Mouse (Mus musculus) embryonic facial prominence, embryonic 12.5 days (tissue): ENCODE measurements at regions not wholly inside any gene's neighbourhood (a gene's known extent, or its start where the extent isn't known, plus 50 kb on each side); places are given as distances from the start of the nearest gene placed in this dataset.

Experiments
- ATAC-seq: fragments of 200-750 bp; cut with Nextera tagmentation; 2 replicates; pipeline ENCODE4 v1.8.0; 2017; ENCODE audit not compliant: insufficient number of reproducible peaks, insufficient read depth, low FRiP score, low TSS enrichment
- H3K27ac ChIP-seq: fragments of 300-500 bp; sonication (generic); 2 replicates; pipeline ENCODE4 v1.5.1; 2016; ENCODE audit warnings: mild to moderate bottlenecking
- H3K27me3 ChIP-seq: fragments of 300-500 bp; sonication (generic); 2 replicates; pipeline ENCODE4 v1.6.1; 2016; ENCODE audit warnings: mild to moderate bottlenecking, moderate library complexity
- H3K36me3 ChIP-seq: fragments of 300-500 bp; sonication (generic); 2 replicates; pipeline ENCODE4 v1.6.1; 2016; ENCODE audit warnings: mild to moderate bottlenecking
- H3K4me1 ChIP-seq: fragments of 300-500 bp; sonication (generic); 2 replicates; pipeline ENCODE4 v1.6.1; 2016
- H3K4me2 ChIP-seq: fragments of 300-500 bp; sonication (generic); replicated peaks from 2 replicates; pipeline ENCODE4 v1.6.1; 2016; ENCODE audit warnings: mild to moderate bottlenecking, moderate library complexity
- H3K4me3 ChIP-seq: fragments of 300-500 bp; sonication (generic); 2 replicates; pipeline ENCODE4 v1.5.1; 2016; ENCODE audit warnings: mild to moderate bottlenecking
- H3K9ac ChIP-seq: fragments of 300-500 bp; sonication (generic); 2 replicates; pipeline ENCODE4 v1.6.1; 2016; ENCODE audit warnings: mild to moderate bottlenecking, moderate library complexity
- H3K9me3 ChIP-seq: fragments of 300-500 bp; sonication (generic); 2 replicates; pipeline ENCODE4 v1.6.1; 2016; ENCODE audit warnings: mild to moderate bottlenecking, moderate library complexity
- WGBS: fragments of 180-500 bp; shearing (Covaris S2); methylation state at CpG from one replicate; pipeline ENCODE4 v1.1.7; 2016; 5-methylcytosine and 5-hydroxymethylcytosine counted together

DNA sequence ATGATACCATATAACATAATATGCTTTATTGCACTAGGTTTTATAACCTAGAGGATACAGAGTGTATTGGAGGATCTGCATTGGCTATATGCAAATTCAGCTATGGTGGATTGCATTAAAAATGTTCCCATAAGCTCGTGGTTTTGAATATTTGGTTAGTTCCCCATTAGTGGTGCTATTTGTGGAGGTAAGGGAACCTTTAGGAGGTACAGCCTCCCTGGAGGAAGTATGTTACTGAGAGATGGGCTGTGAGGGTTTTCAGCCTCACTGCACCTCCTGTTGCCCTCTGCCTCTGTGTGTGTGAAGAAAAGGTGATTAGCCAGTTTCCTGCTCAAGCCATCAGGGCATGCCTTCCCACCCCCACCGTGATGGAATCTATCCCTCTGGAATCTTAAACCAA lies 372.1 kb downstream of the Synb start:
- Histone ChIP-seq H3K27ac (no peak overlapping the region), H3K4me2 (no peak overlapping the region), H3K27me3 (no peaks in the 10 kb centered on the region), H3K4me3 (no peak overlapping the region), H3K9me3 (no peaks in the 10 kb centered on the region; the same call in 1 of the 2 replicates), H3K36me3 (no peaks in the 10 kb centered on the region), H3K9ac (no peak overlapping the region), H3K4me1 (peaks cover 14% of the 10 kb centered on the region)
- no peak for ATAC-seq
- 46% methylated on average over 2 of the region's 2 CpGs for WGBS

DNA sequence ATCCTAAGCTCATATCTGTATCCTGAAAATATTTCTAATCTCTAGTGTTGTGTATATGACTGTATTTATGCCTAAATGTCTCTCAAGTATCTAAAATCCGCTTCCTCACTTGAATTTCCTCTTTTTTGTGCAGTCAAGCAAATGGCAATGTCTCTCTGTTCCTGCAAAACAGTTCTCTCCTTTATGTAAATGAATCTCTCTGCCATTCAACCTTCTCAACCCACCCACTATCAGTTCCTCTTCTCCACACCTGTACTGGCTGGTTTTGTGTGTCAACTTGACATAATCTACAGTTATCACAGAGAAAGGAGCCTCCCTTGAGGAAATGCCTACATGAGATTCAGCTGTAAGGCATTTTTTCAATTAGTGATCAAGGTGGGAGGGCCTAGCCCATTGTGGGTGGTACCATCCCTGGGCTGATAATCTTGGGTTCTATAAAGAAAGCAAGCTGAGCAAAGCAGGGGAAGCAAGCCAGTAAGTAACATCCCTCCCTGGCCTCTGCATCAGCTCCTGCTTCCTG lies 375.5 kb downstream of the Synb start:
- H3K9me3 ChIP-seq, result no peaks in the 10 kb centered on the region; the same call in 1 of the 2 replicates
- ATAC-seq, result no peak
- H3K36me3 ChIP-seq, result no peaks in the 10 kb centered on the region
- H3K4me2 ChIP-seq, result no peak overlapping the region
- H3K4me1 ChIP-seq, result peaks cover 14% of the 10 kb centered on the region
- H3K27ac ChIP-seq, result no peak overlapping the region
- 85% methylated on average over 1 of the region's 1 CpGs for WGBS
- no peak overlapping the region for H3K9ac ChIP-seq
- no peaks in the 10 kb centered on the region for H3K27me3 ChIP-seq
- no peak overlapping the region for H3K4me3 ChIP-seq

DNA sequence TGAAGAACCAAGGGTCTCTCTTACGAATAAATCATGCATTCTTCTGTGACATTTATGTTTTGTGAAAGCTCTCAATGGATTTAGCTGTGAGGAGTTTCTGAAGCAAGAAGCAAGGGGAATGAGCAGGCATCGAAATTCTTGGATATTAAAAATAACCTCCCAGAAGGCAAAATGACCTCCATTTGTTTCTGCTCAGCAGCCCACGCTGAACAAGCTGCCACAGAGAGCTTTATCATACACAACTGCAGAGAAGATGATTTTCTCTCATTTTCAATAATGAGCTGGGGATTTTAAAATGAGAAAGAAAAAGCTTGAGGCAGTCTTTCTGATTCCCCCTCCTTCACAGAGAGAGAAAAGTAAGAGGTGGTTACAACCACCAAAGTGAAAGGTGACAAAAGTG lies 394.2 kb downstream of the Synb start:
- 82% methylated on average over 3 of the region's 3 CpGs for WGBS
- Histone ChIP-seq H3K4me2 (no peak overlapping the region), H3K9me3 (no peaks in the 10 kb centered on the region), H3K36me3 (no peaks in the 10 kb centered on the region), H3K27ac (no peak overlapping the region), H3K4me3 (no peak overlapping the region), H3K9ac (no peak overlapping the region), H3K4me1 (no peaks in the 10 kb centered on the region), H3K27me3 (no peaks in the 10 kb centered on the region)
- no peak for ATAC-seq

DNA sequence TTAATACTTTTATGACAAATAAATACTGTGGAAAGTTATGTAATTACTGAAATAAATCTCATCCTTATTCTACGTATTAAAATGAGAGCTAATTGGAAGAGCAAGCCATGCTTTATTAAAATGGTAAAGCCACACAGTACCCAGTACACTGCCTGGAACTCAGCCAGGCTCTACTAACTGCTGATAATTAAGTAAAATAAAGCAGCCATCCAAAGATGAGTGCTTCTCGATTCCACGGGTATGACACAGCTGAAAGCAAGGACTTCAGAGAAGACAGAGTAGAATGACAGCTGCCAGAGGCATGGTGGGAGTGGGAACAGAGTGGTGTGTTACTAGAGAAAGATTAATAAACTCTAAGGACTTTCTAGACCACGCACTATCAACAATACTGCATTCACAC lies 416.9 kb downstream of the Synb start:
- ATAC-seq, result no peak
- H3K4me2 ChIP-seq, result no peak overlapping the region
- no peaks in the 10 kb centered on the region for H3K27me3 ChIP-seq
- no peaks in the 10 kb centered on the region for H3K36me3 ChIP-seq
- H3K9me3 ChIP-seq, result no peaks in the 10 kb centered on the region
- H3K4me3 ChIP-seq, result no peak overlapping the region
- 76% methylated on average over 4 of the region's 4 CpGs for WGBS
- H3K4me1 ChIP-seq, result no peaks in the 10 kb centered on the region
- H3K27ac ChIP-seq, result no peak overlapping the region
- H3K9ac ChIP-seq, result no peak overlapping the region

DNA sequence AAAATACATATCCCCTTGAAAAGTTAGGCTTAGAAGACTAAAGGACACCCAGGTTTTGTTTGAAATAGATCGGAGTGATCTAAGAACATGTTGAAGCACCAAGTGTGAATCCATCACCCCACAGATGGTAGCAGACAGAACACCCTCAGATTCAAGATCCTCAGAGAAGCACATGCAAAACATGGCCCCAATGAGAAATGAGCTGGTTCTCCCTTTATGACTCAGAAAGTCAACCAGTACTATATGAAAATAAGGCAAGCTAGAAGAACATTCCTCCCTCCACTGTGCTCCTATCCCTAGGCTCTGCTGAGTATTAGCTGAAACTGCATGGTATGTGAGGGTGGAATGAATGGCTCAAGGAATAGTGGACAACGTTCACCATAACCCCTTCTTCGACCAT lies 433.0 kb downstream of the Synb start:
- 88% methylated on average over 3 of the region's 3 CpGs for WGBS
- ATAC-seq, result no peak
- H3K9ac ChIP-seq, result no peak overlapping the region

DNA sequence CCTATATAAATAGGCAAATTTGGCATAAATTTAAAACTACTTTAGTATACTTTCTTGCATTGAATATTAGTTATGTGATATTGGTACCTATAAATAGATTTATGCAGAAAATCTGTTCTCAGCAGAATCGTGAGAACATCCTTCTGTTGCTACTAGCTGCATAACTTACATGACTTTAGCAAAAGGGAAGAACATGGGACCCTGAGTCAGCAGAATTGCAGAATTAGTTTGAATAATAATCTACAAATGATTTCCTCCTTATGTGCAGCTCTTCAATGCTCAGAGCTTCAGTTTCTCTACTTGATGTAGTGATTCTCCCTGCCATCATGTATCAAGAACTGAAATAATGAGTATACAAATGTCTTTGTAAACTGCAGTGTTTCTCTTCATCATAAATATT lies 436.2 kb downstream of the Synb start:
- 76% methylated on average over 1 of the region's 1 CpGs for WGBS
- H3K27me3 ChIP-seq, result no peaks in the 10 kb centered on the region
- no peak for ATAC-seq
- H3K36me3 ChIP-seq, result no peaks in the 10 kb centered on the region
- no peak overlapping the region for H3K4me3 ChIP-seq
- no peak overlapping the region for H3K27ac ChIP-seq
- no peak overlapping the region for H3K9ac ChIP-seq
- no peak overlapping the region for H3K4me2 ChIP-seq
- peaks cover 3% of the 10 kb centered on the region; the same call in 1 of the 2 replicates for H3K9me3 ChIP-seq
- H3K4me1 ChIP-seq, result no peaks in the 10 kb centered on the region

More for the DNA sequence above, 433.0 kb downstream of the Synb start:
- H3K27me3 ChIP-seq, result no peaks in the 10 kb centered on the region
- no peak overlapping the region for H3K27ac ChIP-seq
- no peaks in the 10 kb centered on the region for H3K36me3 ChIP-seq
- no peaks in the 10 kb centered on the region for H3K4me1 ChIP-seq
- H3K9me3 ChIP-seq, result peaks cover 3% of the 10 kb centered on the region; the same call in 1 of the 2 replicates
- H3K4me3 ChIP-seq, result no peak overlapping the region
- H3K4me2 ChIP-seq, result no peak overlapping the region

DNA sequence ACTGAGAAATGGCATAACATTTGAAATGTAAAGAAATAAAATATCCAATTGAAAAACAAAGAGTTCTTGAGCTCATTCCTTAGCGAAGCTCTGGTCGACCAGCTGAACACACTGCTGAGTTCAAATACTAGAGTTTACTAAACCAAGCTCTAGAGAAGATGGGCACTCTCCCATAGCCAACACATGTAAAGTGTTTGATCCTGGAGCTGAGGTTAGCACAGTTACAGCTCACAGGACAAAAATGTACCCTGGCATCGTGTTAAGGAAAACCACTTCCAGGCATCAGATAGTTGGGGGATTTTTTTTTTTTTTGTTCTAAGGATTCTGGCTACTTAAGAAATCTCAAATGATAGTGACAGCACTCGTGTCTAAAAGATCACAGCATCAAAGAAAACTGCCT lies 445.6 kb downstream of the Synb start:
- no peak overlapping the region for H3K9ac ChIP-seq
- no peaks in the 10 kb centered on the region for H3K4me1 ChIP-seq
- H3K27me3 ChIP-seq, result no peaks in the 10 kb centered on the region
- no peak overlapping the region for H3K4me3 ChIP-seq
- no peaks in the 10 kb centered on the region for H3K36me3 ChIP-seq
- H3K9me3 ChIP-seq, result no peaks in the 10 kb centered on the region
- H3K4me2 ChIP-seq, result no peak overlapping the region
- H3K27ac ChIP-seq, result no peak overlapping the region
- no peak for ATAC-seq
- WGBS, result 79% methylated on average over 4 of the region's 4 CpGs

DNA sequence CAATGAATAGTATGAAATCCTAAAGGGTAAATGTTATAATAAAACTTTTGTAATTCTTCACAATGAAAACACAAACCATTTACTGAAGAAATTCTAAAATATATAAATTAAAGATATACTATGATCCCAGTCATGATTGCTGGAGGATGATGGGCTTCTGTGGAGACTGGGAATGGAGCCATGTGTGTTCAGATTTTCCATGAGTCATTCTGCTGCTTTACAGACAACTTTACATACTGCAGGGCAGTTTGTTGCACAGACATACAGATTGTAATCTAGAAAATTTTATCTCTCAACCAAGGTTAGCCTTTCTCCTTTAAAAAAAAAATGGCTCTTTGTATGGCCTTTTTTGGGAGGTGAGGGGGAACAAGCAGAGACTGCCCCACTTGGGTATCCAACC lies 446.5 kb downstream of the Synb start:
- H3K27me3 ChIP-seq, result no peaks in the 10 kb centered on the region
- H3K9ac ChIP-seq, result no peak overlapping the region
- no peak overlapping the region for H3K4me3 ChIP-seq
- H3K9me3 ChIP-seq, result no peaks in the 10 kb centered on the region
- H3K4me1 ChIP-seq, result no peaks in the 10 kb centered on the region
- H3K36me3 ChIP-seq, result no peaks in the 10 kb centered on the region
- ATAC-seq, result no peak
- no peak overlapping the region for H3K4me2 ChIP-seq
- H3K27ac ChIP-seq, result no peak overlapping the region

DNA sequence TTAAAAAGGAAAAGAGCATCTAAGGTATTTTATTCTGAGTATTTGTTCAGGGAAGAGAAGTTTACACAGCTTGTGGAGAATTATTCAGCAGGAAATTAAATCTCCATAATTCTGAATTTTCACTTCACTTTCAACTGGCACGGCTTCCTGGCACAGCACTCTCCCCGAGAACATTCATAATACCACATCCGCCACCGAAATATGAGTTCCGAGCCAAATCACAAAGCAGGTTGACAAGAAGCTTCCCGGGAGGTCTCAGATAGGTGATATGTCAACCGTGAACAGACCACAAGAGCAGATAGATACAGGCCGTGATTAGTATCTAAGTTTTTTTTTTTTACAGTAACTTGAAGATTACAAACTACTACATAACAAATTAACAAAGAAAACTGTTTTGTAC lies 473.9 kb downstream of the Synb start:
- H3K9me3 ChIP-seq, result no peaks in the 10 kb centered on the region
- ATAC-seq, result no peak
- no peak overlapping the region for H3K9ac ChIP-seq
- no peak overlapping the region for H3K4me2 ChIP-seq
- H3K4me1 ChIP-seq, result no peaks in the 10 kb centered on the region
- H3K27ac ChIP-seq, result no peak overlapping the region
- 79% methylated on average over 8 of the region's 8 CpGs for WGBS
- H3K4me3 ChIP-seq, result no peak overlapping the region
- H3K36me3 ChIP-seq, result no peaks in the 10 kb centered on the region
- no peaks in the 10 kb centered on the region for H3K27me3 ChIP-seq

DNA sequence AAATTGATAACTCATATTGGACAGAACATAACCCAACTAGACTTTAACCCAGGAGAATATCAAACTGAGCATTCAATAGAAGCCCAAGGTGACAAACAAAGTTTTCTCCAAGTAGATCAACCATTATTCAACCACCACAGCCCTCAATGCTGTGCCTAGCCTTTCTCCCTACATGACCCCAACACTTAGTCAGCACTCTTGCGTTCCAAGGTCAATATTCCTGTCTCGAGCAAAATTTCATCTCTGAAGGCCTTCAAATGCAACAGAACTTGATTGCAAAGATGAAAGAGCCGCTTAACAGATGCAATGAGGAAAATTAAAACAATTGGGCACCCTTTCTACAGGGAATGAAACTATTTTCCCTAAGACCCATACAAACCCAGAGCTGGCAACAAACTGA lies 485.1 kb downstream of the Synb start:
- WGBS, result 82% methylated on average over 3 of the region's 3 CpGs
- H3K4me3 ChIP-seq, result no peak overlapping the region
- H3K4me2 ChIP-seq, result no peak overlapping the region
- no peaks in the 10 kb centered on the region for H3K27me3 ChIP-seq
- H3K27ac ChIP-seq, result no peak overlapping the region
- ATAC-seq, result no peak
- no peaks in the 10 kb centered on the region for H3K36me3 ChIP-seq
- H3K9me3 ChIP-seq, result no peaks in the 10 kb centered on the region
- H3K9ac ChIP-seq, result no peak overlapping the region
- no peaks in the 10 kb centered on the region for H3K4me1 ChIP-seq

DNA sequence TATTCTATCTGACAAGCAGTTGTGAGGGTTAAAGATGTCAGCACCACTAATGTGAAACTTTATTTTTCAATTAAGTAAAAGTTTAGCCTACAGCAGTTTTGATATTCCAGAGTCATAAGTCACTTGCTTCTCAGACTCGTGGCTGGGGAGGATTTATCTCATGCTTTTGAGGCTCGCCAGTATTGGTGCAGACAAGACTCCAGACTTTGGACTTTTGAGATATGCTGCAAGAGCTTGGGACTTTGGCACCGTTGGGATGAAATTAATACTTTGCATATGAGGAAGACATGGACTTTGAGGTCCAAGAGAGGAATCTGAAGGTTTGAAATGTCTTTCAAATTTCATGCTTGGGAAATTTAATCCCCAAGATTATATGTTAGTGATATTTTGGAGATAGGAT lies 486.2 kb downstream of the Synb start:
- H3K4me1 ChIP-seq, result no peaks in the 10 kb centered on the region
- H3K27me3 ChIP-seq, result no peaks in the 10 kb centered on the region
- no peaks in the 10 kb centered on the region for H3K36me3 ChIP-seq
- H3K4me3 ChIP-seq, result no peak overlapping the region
- ATAC-seq, result no peak
- no peaks in the 10 kb centered on the region for H3K9me3 ChIP-seq
- 69% methylated on average over 3 of the region's 3 CpGs for WGBS
- no peak overlapping the region for H3K27ac ChIP-seq
- H3K4me2 ChIP-seq, result no peak overlapping the region
- H3K9ac ChIP-seq, result no peak overlapping the region

DNA sequence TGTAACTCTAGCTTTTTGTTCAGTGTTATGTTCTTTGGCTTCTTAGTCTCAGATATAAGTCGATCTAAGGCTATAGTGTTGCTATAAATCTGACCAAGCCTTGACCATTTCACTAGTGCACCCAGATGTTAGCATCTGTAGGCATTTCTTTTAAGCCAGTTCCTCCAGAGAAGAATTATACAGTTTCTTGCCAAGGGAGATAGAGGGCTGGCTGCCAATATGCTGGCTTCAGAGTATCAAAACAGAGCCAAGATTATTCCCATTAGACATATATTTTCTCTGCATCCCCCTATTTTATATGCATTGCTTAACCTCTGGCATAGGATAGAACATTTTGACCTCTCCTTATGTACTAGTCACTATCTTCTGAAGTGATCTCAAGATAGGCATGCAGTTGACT lies 487.5 kb downstream of the Synb start:
- 86% methylated on average over 1 of the region's 1 CpGs for WGBS
- H3K4me2 ChIP-seq, result no peak overlapping the region

DNA sequence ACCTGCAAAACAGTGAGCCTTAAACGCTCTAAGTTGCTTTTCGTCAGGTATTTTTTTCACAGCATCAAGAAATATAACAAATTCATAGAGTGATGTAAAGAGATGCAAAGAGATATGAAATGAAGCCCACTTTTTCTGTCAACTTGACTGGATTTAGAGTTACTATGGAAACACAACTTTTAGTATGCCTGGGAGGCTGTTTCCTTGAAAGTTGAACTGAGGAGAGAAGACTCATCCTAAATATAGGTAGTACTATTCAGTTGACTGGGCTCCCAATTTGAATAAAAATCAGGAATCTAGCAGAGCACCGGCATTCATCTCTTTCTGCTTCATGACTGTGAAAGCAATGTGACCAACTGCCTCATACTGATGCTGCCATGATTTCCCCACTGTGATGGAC lies 509.7 kb downstream of the Synb start:
- Histone ChIP-seq H3K4me3 (no peak overlapping the region), H3K9me3 (no peaks in the 10 kb centered on the region), H3K27me3 (no peaks in the 10 kb centered on the region), H3K4me2 (no peak overlapping the region), H3K4me1 (no peaks in the 10 kb centered on the region), H3K9ac (no peak overlapping the region), H3K36me3 (no peaks in the 10 kb centered on the region), H3K27ac (no peak overlapping the region)
- ATAC-seq, result no peak
- WGBS, result 89% methylated on average over 3 of the region's 3 CpGs

More for the DNA sequence above, 487.5 kb downstream of the Synb start:
- no peak overlapping the region for H3K9ac ChIP-seq
- no peak for ATAC-seq
- no peak overlapping the region for H3K27ac ChIP-seq
- H3K9me3 ChIP-seq, result no peaks in the 10 kb centered on the region
- no peak overlapping the region for H3K4me3 ChIP-seq
- H3K36me3 ChIP-seq, result no peaks in the 10 kb centered on the region
- no peaks in the 10 kb centered on the region for H3K27me3 ChIP-seq
- H3K4me1 ChIP-seq, result no peaks in the 10 kb centered on the region
